Mouse (Mus musculus) forebrain, embryonic 11.5 days (tissue): ENCODE results near the gene Rpl21. TPM values are rescaled to one million over a fixed set of nuclear protein-coding genes. Genes with fewer than 3 reads are reported as not detected.

Source experiments
- ATAC-seq: fragments of 200-750 bp; cut with Nextera tagmentation; replicated peaks from 2 replicates; pipeline ENCODE4 v1.8.0; 2017; ENCODE audit warnings: moderate TSS enrichment; ENCODE audit not compliant: low FRiP score
- DNase-seq: peaks from one replicate; pipeline ENCODE4 v3.0.0-alpha.2; 2017; ENCODE audit warnings: low spot score
- H3K27ac ChIP-seq: fragments of 300-500 bp; sonication (generic); 2 replicates; pipeline ENCODE4 v1.5.1; 2014; ENCODE audit warnings: low read depth, low read length
- H3K27me3 ChIP-seq: fragments of 300-500 bp; sonication (generic); 2 replicates; pipeline ENCODE4 v1.6.1; 2014; ENCODE audit warnings: mild to moderate bottlenecking, low read length, mixed read lengths; ENCODE audit not compliant: control insufficient read depth, insufficient read depth
- H3K36me3 ChIP-seq: fragments of 300-500 bp; sonication (generic); 2 replicates; pipeline ENCODE4 v1.6.1; 2014; ENCODE audit warnings: mild to moderate bottlenecking, low read length, moderate library complexity, mixed read lengths; ENCODE audit not compliant: control insufficient read depth, insufficient read depth
- H3K4me1 ChIP-seq: fragments of 300-500 bp; sonication (generic); replicated peaks from 2 replicates; pipeline ENCODE4 v1.6.1; 2014; ENCODE audit warnings: low read length, mixed read lengths; ENCODE audit not compliant: control insufficient read depth, insufficient read depth
- H3K4me2 ChIP-seq: fragments of 300-500 bp; sonication (generic); 2 replicates; pipeline ENCODE4 v1.6.1; 2014; ENCODE audit warnings: low read depth, mild to moderate bottlenecking, low read length, moderate library complexity, mixed read lengths; ENCODE audit not compliant: severe bottlenecking
- H3K4me3 ChIP-seq: fragments of 300-500 bp; sonication (generic); 2 replicates; pipeline ENCODE4 v1.5.1; 2014; ENCODE audit warnings: low read depth, low read length
- H3K9ac ChIP-seq: fragments of 300-500 bp; sonication (generic); 2 replicates; pipeline ENCODE4 v1.6.1; 2014; ENCODE audit warnings: low read length
- H3K9me3 ChIP-seq: fragments of 300-500 bp; sonication (generic); 2 replicates; pipeline ENCODE4 v1.6.1; 2016; ENCODE audit warnings: low read length, mixed read lengths; ENCODE audit not compliant: control insufficient read depth
- WGBS: fragments of 180-500 bp; shearing (Covaris S2); extraction: QIAGEN DNeasy Blood & Tissue Kit; methylation state at CpG from one replicate; pipeline ENCODE4 v1.1.7; 2014; 5-methylcytosine and 5-hydroxymethylcytosine counted together
- polyA plus RNA-seq: library from polyadenylated mRNA; unstranded; fragments of >200 nt; fragmentation: Nextera tagmentation; extraction: Ambion mirVana; gene quantifications from 2 replicates; pipeline ENCODE4 v1.2.1, GENCODE M21; 2014

The Rpl21 gene
- polyA plus RNA-seq, 1 experiment from 2014 or later: 469 TPM

DNA sequence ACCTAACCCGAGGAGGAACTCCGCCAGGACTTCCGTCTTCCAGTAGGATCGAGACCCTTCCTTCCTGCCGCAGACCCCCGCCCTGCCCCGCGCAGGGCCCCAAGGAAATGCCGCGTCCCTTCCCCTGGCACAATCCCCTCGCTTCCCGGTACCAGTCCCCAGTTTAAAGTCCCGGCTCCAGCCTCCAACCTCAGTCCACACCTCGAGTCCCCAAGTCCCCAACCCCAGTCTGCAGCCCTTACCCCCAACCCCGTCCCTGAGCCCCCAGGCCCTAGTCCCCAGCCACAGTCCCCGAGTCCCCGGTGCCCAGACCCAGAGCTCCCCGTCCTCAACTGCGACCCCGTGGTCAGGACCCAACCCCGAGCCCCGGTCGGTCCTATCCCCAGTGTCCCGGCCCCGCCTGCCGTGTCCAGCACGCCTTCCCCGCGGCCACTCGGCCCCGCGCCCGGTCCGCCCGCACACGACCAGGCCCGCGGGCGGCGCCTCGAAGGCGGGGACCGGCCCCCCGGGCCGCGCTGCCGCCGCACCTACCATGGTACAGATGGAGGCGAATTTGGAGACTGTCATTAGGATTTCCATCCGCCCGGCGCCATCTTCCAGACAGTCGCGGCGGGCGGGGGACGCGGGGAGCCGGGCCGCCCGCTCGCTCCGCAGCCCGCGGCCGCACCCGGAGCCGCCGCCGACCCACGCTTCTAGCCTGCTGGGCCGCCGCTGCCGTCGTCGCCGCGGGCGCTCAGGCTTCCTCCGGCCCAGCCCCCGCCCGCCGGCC is 38.4 kb upstream of the Rpl21 start:
- peak overlapping the region; percentile 91 for H3K4me3 ChIP-seq
- ATAC-seq (peak; percentile 74), DNase-seq (peak; percentile 83)
- H3K9ac ChIP-seq: peak overlapping the region; percentile 88
- under 1% methylated on average over 80 of the region's 83 CpGs for WGBS
- H3K9me3 ChIP-seq: no peaks in the 10 kb centered on the region
- H3K4me2 ChIP-seq: peak overlapping the region; percentile 51
- peaks cover 7% of the 10 kb centered on the region; the same call in 1 of the 2 replicates for H3K4me1 ChIP-seq
- peak overlapping the region; percentile 79 for H3K27ac ChIP-seq
- no peaks in the 10 kb centered on the region for H3K27me3 ChIP-seq
- no peaks in the 10 kb centered on the region for H3K36me3 ChIP-seq

DNA sequence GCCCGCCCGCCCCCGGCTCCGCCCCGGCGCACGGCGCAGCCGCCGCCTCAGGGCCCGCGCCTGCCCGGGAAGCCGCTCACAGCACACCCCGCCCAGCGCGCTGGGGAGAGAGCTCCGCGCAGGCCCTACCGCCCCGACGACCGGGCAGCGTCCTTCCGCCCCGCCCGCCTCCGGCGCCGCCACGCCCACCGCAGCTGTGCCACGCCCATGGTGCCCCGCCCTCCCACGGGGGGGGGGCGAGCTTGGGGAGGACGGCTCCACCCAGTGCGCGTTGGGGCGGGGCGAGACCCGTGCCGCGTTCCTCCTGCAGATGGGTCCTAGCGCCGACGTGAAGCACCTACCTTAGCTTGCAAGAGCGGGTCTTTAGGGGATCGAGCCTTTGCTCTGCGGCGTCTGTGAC is 37.8 kb upstream of the Rpl21 start, which contains the start of gene Usp12:
TSS of gene Usp12 (minus strand) at position 154 of the 400 bp plus-strand sequence.
- Histone ChIP-seq H3K27me3 (no peaks in the 10 kb centered on the region), H3K4me3 (peak within 1 kb of the TSS; percentile 91), H3K36me3 (no peaks in the 10 kb centered on the region), H3K27ac (peak within 1 kb of the TSS; percentile 79), H3K9me3 (no peaks in the 10 kb centered on the region), H3K9ac (peak within 1 kb of the TSS; percentile 88), H3K4me2 (peak within 1 kb of the TSS; percentile 51), H3K4me1 (peaks cover 7% of the 10 kb centered on the region; the same call in 1 of the 2 replicates)
- WGBS: under 1% methylated on average over 48 of the region's 51 CpGs
- DNase-seq: peak; percentile 99
- peak; percentile 97 for ATAC-seq

DNA sequence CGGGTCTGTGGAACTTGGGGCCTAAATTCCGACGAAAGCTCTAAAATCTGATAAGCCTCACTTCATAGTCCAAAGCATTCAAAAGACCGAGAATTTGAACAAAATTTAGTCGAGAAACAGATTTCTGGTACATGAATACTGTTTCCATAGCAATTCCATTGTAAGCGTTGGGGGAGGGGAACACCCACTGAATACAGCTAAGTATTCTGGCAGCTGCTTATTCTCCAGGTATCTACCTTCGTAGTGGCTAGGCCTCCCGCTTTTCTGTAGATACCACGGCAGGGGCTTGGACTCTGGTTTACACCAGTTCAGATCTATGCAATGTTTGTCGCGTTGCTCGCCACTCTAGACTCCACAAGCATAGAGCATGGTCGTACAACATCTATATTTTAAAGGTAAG is 37.0 kb upstream of the Rpl21 start:
- no peak for DNase-seq
- Histone ChIP-seq H3K4me3 (no peak overlapping the region), H3K9ac (no peak overlapping the region), H3K4me2 (no peak overlapping the region), H3K4me1 (peaks cover 7% of the 10 kb centered on the region; the same call in 1 of the 2 replicates), H3K27me3 (no peaks in the 10 kb centered on the region), H3K27ac (no peak overlapping the region), H3K36me3 (no peaks in the 10 kb centered on the region), H3K9me3 (no peaks in the 10 kb centered on the region)
- no peak for ATAC-seq
- WGBS: 68% methylated on average over 13 of the region's 13 CpGs

DNA sequence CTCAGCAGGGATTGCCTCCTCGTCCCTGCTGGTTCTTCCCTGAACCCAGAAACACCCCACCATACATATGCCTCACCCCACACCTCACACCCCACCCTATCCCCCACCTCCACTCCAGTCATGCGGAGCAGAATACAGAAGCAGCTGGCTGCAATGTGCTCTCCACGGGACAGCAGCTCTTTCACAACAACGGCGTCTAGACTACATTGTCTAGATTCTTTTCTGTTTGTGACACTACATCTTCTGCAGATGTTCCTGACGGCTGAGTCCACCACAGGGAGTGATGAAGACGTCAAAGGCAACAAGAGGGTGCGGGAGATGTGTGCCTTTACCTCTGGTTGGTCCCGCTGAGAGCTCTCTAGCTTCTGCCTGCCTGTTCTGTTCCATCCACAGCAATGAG is 34.7 kb upstream of the Rpl21 start:
- 72% methylated on average over 9 of the region's 9 CpGs for WGBS
- ATAC-seq: no peak

DNA sequence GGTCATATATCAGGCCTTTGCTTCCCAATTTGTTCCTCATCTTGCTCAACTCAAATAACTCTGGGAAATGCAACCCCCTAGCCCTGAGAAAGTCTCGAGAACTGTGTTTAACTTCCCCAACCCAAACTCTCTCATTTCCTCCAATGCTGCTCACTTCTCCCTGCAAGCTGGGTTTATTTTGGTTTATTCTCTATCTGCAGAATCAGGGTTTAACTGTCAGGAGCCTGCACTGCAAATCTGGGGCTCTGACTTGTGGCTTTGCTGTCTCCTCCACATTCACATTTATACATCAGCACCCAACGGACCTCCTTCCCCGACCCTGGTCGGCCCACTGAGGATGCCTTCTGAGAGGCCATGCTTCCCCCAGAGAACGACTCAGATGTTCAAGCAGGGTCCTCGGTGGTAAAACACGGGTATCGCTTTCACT is 26.7 kb upstream of the Rpl21 start:
- Histone ChIP-seq H3K27me3 (no peaks in the 10 kb centered on the region), H3K9me3 (no peaks in the 10 kb centered on the region), H3K4me2 (no peak overlapping the region), H3K4me3 (no peak overlapping the region), H3K9ac (no peak overlapping the region), H3K27ac (no peak overlapping the region), H3K4me1 (no peaks in the 10 kb centered on the region), H3K36me3 (no peaks in the 10 kb centered on the region)
- ATAC-seq: no peak
- no peak for DNase-seq
- 84% methylated on average over 8 of the region's 8 CpGs for WGBS

More for the DNA sequence above, 34.7 kb upstream of the Rpl21 start:
- H3K4me1 ChIP-seq: peaks cover 5% of the 10 kb centered on the region; the same call in 1 of the 2 replicates
- H3K36me3 ChIP-seq: no peaks in the 10 kb centered on the region
- no peak overlapping the region for H3K9ac ChIP-seq
- no peak overlapping the region for H3K27ac ChIP-seq
- H3K4me2 ChIP-seq: no peak overlapping the region
- H3K27me3 ChIP-seq: no peaks in the 10 kb centered on the region
- no peak overlapping the region for H3K4me3 ChIP-seq
- H3K9me3 ChIP-seq: no peaks in the 10 kb centered on the region
- no peak for DNase-seq

DNA sequence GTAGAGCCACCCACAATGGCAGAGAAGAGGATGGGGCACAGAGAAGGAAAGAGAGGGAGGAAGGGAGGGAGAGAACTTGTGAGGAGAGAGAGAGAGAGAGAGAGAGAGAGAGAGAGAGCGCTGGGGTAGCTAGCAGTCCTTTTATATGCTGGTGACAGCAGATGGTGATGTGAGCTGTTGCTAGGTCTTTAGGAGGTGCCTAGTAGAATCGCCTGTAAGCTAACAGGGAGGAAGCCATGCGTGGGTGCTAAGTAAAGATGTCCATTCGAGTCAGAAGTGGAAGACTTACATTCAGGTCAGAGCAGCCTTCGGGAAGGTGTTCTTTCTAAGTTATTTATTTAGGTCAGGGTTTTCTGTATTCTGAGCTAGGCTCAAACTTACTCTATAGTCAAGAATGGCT is 22.7 kb upstream of the Rpl21 start:
- no peaks in the 10 kb centered on the region for H3K9me3 ChIP-seq
- no peak overlapping the region for H3K27ac ChIP-seq
- no peak for DNase-seq
- no peaks in the 10 kb centered on the region for H3K36me3 ChIP-seq
- no peaks in the 10 kb centered on the region for H3K27me3 ChIP-seq
- H3K4me1 ChIP-seq: no peaks in the 10 kb centered on the region
- no peak for ATAC-seq
- no peak overlapping the region for H3K4me3 ChIP-seq
- no peak overlapping the region for H3K9ac ChIP-seq
- no peak overlapping the region for H3K4me2 ChIP-seq
- 80% methylated on average over 5 of the region's 5 CpGs for WGBS

DNA sequence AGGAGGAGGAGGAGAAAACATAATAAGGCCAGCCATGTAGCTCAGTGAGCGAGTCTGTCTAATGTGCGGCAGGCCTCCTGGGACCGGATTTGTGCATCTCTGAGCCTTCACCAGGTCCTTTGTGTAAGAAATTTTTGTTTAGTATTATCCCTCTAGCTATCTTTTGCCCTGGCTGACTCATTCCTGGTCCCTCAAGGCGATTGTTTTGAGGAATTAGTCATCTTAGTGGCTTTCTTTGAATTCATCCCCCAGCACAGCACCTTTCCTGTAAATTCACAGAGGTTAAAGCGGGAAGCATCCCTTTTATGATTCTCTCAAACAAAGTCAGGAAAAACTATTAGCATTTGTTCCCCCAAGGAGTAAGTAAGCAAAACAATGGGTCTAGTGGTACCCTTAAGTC is 19.8 kb upstream of the Rpl21 start:
- H3K4me2 ChIP-seq: no peak overlapping the region
- H3K9me3 ChIP-seq: no peaks in the 10 kb centered on the region
- no peaks in the 10 kb centered on the region for H3K36me3 ChIP-seq
- DNase-seq (no peak), ATAC-seq (no peak)
- no peak overlapping the region for H3K9ac ChIP-seq
- H3K27ac ChIP-seq: no peak overlapping the region
- H3K4me3 ChIP-seq: no peak overlapping the region
- no peaks in the 10 kb centered on the region for H3K4me1 ChIP-seq
- no peaks in the 10 kb centered on the region for H3K27me3 ChIP-seq
- WGBS: 88% methylated on average over 5 of the region's 5 CpGs

DNA sequence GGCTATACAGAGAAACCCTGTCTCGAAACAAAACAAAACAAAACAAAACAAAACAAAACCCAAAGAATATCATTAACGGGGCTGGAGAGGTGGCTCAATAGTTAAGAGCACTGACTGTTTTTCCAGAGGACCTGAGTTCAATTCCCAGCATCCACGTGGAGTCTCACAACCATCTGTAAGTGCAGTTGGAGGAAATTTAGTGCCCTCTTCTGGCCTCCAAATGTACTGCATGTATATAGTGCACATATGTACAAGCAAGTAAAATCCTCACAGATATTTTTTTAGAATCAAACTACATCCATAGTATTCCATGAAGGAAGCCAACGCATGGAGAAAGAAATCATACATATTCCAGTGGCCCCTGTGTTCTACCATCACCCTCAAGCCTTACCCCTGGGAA is 19.3 kb upstream of the Rpl21 start:
- 86% methylated on average over 4 of the region's 4 CpGs for WGBS
- no peak overlapping the region for H3K4me3 ChIP-seq
- H3K4me1 ChIP-seq: no peaks in the 10 kb centered on the region
- H3K36me3 ChIP-seq: no peaks in the 10 kb centered on the region
- H3K9ac ChIP-seq: no peak overlapping the region
- no peak overlapping the region for H3K27ac ChIP-seq
- no peaks in the 10 kb centered on the region for H3K27me3 ChIP-seq
- no peaks in the 10 kb centered on the region for H3K9me3 ChIP-seq
- DNase-seq (no peak), ATAC-seq (no peak)
- H3K4me2 ChIP-seq: no peak overlapping the region

DNA sequence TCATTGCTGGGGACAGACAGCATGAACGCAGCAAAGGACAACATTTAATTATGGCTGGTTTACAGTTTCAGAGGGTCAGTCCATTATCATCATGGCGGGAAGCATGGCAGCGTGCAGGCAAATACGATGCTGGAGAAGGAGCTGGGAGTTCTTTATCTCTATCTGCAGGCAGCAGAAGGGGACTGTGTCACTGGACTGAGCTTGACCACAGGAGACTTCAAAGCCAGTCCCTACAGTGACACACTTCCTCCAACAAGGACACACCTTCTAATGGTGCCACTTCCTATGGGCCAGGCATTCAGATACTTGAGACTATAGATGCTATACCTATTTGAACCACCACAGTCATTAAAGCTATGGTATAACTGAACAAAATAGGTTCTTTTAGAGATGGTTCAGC is 17.3 kb upstream of the Rpl21 start:
- H3K27ac ChIP-seq: no peak overlapping the region
- no peak overlapping the region for H3K4me2 ChIP-seq
- WGBS: 86% methylated on average over 4 of the region's 4 CpGs
- ATAC-seq (no peak), DNase-seq (no peak)
- H3K36me3 ChIP-seq: no peaks in the 10 kb centered on the region
- H3K9me3 ChIP-seq: no peaks in the 10 kb centered on the region
- H3K9ac ChIP-seq: no peak overlapping the region
- H3K4me3 ChIP-seq: no peak overlapping the region
- H3K4me1 ChIP-seq: no peaks in the 10 kb centered on the region
- H3K27me3 ChIP-seq: no peaks in the 10 kb centered on the region
